Mouse (Mus musculus) MEL (cell line): ENCODE measurements around the gene C1ra. TPM values are rescaled to one million over a fixed set of nuclear protein-coding genes. Genes with fewer than 3 reads are reported as not detected.

Experiments used
- DNase-seq: peaks from one replicate; pipeline ENCODE4 v3.0.0; 2011; ENCODE audit warnings: low read depth, low spot score
- H3K27ac ChIP-seq: 2 replicates; pipeline ENCODE4 v1.5.1; 2012; ENCODE audit warnings: low read depth, mild to moderate bottlenecking, control low read depth, low read length, moderate library complexity; ENCODE audit not compliant: control insufficient read depth
- H3K27me3 ChIP-seq, 2 experiments: fragments of 150-350 bp in 1 of 2; sonication (generic) in 1 of 2; 2 replicates each; pipeline ENCODE4 v1.6.1; 2012; ENCODE audit warnings: low read length in 2 of 2, mild to moderate bottlenecking in 2 of 2, improper control_type of control experiment in 1 of 2, moderate library complexity in 1 of 2; ENCODE audit not compliant: insufficient read depth in 2 of 2, control insufficient read depth in 1 of 2
- H3K36me3 ChIP-seq, 2 experiments: 2 replicates each; pipeline ENCODE4 v1.6.1; 2012 to 2014; ENCODE audit warnings: low read length in 2 of 2, improper control_type of control experiment in 1 of 2, inconsistent platforms in 1 of 2, mild to moderate bottlenecking in 1 of 2; ENCODE audit not compliant: insufficient read depth in 2 of 2, control insufficient read depth in 1 of 2
- H3K4me1 ChIP-seq, 2 experiments: fragments of 150-350 bp in 1 of 2; sonication (generic) in 1 of 2; 2 replicates each; pipeline ENCODE4 v1.6.1; 2012; ENCODE audit warnings: low read length in 2 of 2, improper control_type of control experiment in 1 of 2, mild to moderate bottlenecking in 1 of 2; ENCODE audit not compliant: insufficient read depth in 2 of 2, control insufficient read depth in 1 of 2
- H3K4me3 ChIP-seq, 2 experiments: fragments of 150-350 bp in 1 of 2; sonication (generic) in 1 of 2; 2 replicates each; pipeline ENCODE4 v1.5.1; 2012; ENCODE audit warnings: low read depth in 2 of 2, low read length in 2 of 2, mild to moderate bottlenecking in 2 of 2, moderate library complexity in 2 of 2, control low read depth in 1 of 2, improper control_type of control experiment in 1 of 2; ENCODE audit not compliant: control insufficient read depth in 1 of 2, insufficient read depth in 1 of 2
- H3K79me2 ChIP-seq: 2 replicates; pipeline ENCODE4 v1.6.1; 2012; ENCODE audit warnings: mild to moderate bottlenecking, low read length, moderate library complexity; ENCODE audit not compliant: control insufficient read depth, poor library complexity, insufficient read depth
- H3K9ac ChIP-seq: 2 replicates; pipeline ENCODE4 v1.6.1; 2012; ENCODE audit warnings: low read depth, mild to moderate bottlenecking, control low read depth, low read length, moderate library complexity; ENCODE audit not compliant: control insufficient read depth, poor library complexity, severe bottlenecking
- H3K9me3 ChIP-seq: fragments of 150-350 bp; sonication (generic); replicated peaks from 2 replicates; pipeline ENCODE4 v1.6.1; 2012; ENCODE audit warnings: mild to moderate bottlenecking, low read length, improper control_type of control experiment, moderate library complexity; ENCODE audit not compliant: insufficient read depth
- BHLHE40 ChIP-seq: IDR thresholded peaks from 2 replicates; pipeline ENCODE4 v1.6.1; 2012; ENCODE audit warnings: low read depth, mild to moderate bottlenecking, inconsistent platforms, low read length, improper control_type of control experiment, borderline replicate concordance
- CHD1 ChIP-seq: IDR thresholded peaks from 2 replicates; pipeline ENCODE4 v1.6.1; 2012; ENCODE audit warnings: low read depth, mild to moderate bottlenecking, inconsistent platforms, low read length, improper control_type of control experiment
- CTCF ChIP-seq, 3 experiments: IDR thresholded peaks in 2 of 3; conservative IDR thresholded peaks in 1 of 3; 2 replicates each; pipeline ENCODE4 v1.5.1; 2011 to 2012; ENCODE audit warnings: low read length in 3 of 3, low read depth in 2 of 3, mild to moderate bottlenecking in 2 of 3, improper control_type of control experiment in 1 of 3, inconsistent platforms in 1 of 3, mixed read lengths in 1 of 3, moderate library complexity in 1 of 3; ENCODE audit not compliant: control insufficient read depth in 1 of 3, insufficient read depth in 1 of 3, poor library complexity in 1 of 3, severe bottlenecking in 1 of 3
- E2F4 ChIP-seq: IDR thresholded peaks from 2 replicates; pipeline ENCODE4 v1.6.1; 2011; ENCODE audit warnings: low read depth, low read length, improper control_type of control experiment, borderline replicate concordance
- ELF1 ChIP-seq: IDR thresholded peaks from 2 replicates; pipeline ENCODE4 v1.6.1; 2014; ENCODE audit warnings: low read depth, mild to moderate bottlenecking, inconsistent platforms, low read length, improper control_type of control experiment, moderate library complexity
- EP300 ChIP-seq, 2 experiments: IDR thresholded peaks; 2 replicates each; pipeline ENCODE4 v1.6.1; 2011; ENCODE audit warnings: improper control_type of control experiment in 2 of 2, low read length in 2 of 2, low read depth in 1 of 2, mild to moderate bottlenecking in 1 of 2
- GABPA ChIP-seq: IDR thresholded peaks from 2 replicates; pipeline ENCODE4 v1.6.1; 2012; ENCODE audit warnings: low read depth, mild to moderate bottlenecking, inconsistent platforms, low read length, improper control_type of control experiment, moderate library complexity
- HCFC1 ChIP-seq: IDR thresholded peaks from 2 replicates; pipeline ENCODE4 v1.6.1; 2012; ENCODE audit warnings: low read depth, mild to moderate bottlenecking, inconsistent platforms, low read length, improper control_type of control experiment, moderate library complexity
- KAT2A ChIP-seq: conservative IDR thresholded peaks from 2 replicates; pipeline ENCODE4 v1.6.1; 2012; ENCODE audit warnings: low read depth, low read length, improper control_type of control experiment, inconsistent platforms
- MAX ChIP-seq: IDR thresholded peaks from 2 replicates; pipeline ENCODE4 v1.6.1; 2011; ENCODE audit warnings: low read length, improper control_type of control experiment
- MAZ ChIP-seq: IDR thresholded peaks from 2 replicates; pipeline ENCODE4 v1.6.1; 2012; ENCODE audit warnings: low read depth, mild to moderate bottlenecking, inconsistent platforms, low read length, improper control_type of control experiment
- MYB ChIP-seq: IDR thresholded peaks from 2 replicates; pipeline ENCODE4 v1.6.1; 2011; ENCODE audit warnings: mild to moderate bottlenecking, low read depth, low read length, improper control_type of control experiment
- POLR2A ChIP-seq, 2 experiments: IDR thresholded peaks; 2 replicates each; pipeline ENCODE4 v1.6.1; 2011 to 2012; ENCODE audit warnings: low read length in 2 of 2, mild to moderate bottlenecking in 2 of 2, control low read depth in 1 of 2, improper control_type of control experiment in 1 of 2, low read depth in 1 of 2, moderate library complexity in 1 of 2; ENCODE audit not compliant: control insufficient read depth in 1 of 2, insufficient read depth in 1 of 2, poor library complexity in 1 of 2
- POLR2AphosphoS5 ChIP-seq: IDR thresholded peaks from 2 replicates; pipeline ENCODE4 v1.6.1; 2012; ENCODE audit warnings: low read depth, borderline replicate concordance, mild to moderate bottlenecking, inconsistent platforms, low read length, moderate library complexity, mixed read lengths
- RAD21 ChIP-seq: IDR thresholded peaks from 2 replicates; pipeline ENCODE4 v1.6.1; 2011; ENCODE audit warnings: mild to moderate bottlenecking, low read depth, low read length, improper control_type of control experiment
- TAL1 ChIP-seq: IDR thresholded peaks from 2 replicates; pipeline ENCODE4 v1.6.1; 2012; ENCODE audit warnings: mild to moderate bottlenecking, inconsistent platforms, low read length, moderate library complexity, mixed read lengths
- TBP ChIP-seq: IDR thresholded peaks from 2 replicates; pipeline ENCODE4 v1.8.0; 2011; ENCODE audit warnings: low read depth, low read length, improper control_type of control experiment
- TCF12 ChIP-seq: IDR thresholded peaks from 2 replicates; pipeline ENCODE4 v1.6.1; 2014; ENCODE audit warnings: low read depth, mild to moderate bottlenecking, inconsistent platforms, low read length, improper control_type of control experiment, moderate library complexity
- UBTF ChIP-seq: IDR thresholded peaks from 2 replicates; pipeline ENCODE4 v1.6.1; 2012; ENCODE audit warnings: low read depth, mild to moderate bottlenecking, inconsistent platforms, low read length, improper control_type of control experiment, moderate library complexity, borderline replicate concordance; ENCODE audit not compliant: insufficient read depth
- USF2 ChIP-seq, 2 experiments: IDR thresholded peaks; 2 replicates each; pipeline ENCODE4 v1.6.1; 2011 to 2012; ENCODE audit warnings: improper control_type of control experiment in 2 of 2, low read length in 2 of 2, borderline replicate concordance in 1 of 2, inconsistent platforms in 1 of 2, low read depth in 1 of 2, mild to moderate bottlenecking in 1 of 2; ENCODE audit not compliant: insufficient read depth in 1 of 2
- ZC3H11A ChIP-seq: IDR thresholded peaks from 2 replicates; pipeline ENCODE4 v1.6.1; 2012; ENCODE audit warnings: low read depth, mild to moderate bottlenecking, inconsistent platforms, low read length, improper control_type of control experiment
- polyA plus RNA-seq, 2 experiments: library from polyadenylated mRNA; stranded (reverse) in 1 of 2; unstranded in 1 of 2; fragments of >175 nt in 1 of 2; fragments of >200 nt in 1 of 2; gene quantifications; 2 replicates each; pipeline versions ENCODE4 v1.2.1 to v1.2.4; 2012; ENCODE audit warnings: low replicate concordance in 2 of 2, low read depth in 1 of 2; ENCODE audit not compliant: insufficient read length in 2 of 2, insufficient read depth in 1 of 2, missing spikeins in 1 of 2
- total RNA-seq: library from RNA; depleted of rRNA; stranded (reverse); fragments of 300-350 nt; gene quantifications from 2 replicates; pipeline ENCODE4 v1.2.3, GENCODE M21; 2012

C1ra gene
- total and polyA plus RNA-seq, 3 experiments: 0.19 to 0.28 TPM; not detected in 1

- H3K9me3 ChIP-seq: no peaks in the 10 kb centered on the region
- TF ChIP-seq TCF12 (no peak), MAZ (no peak), CHD1 (no peak), CTCF (IDR thresholded peaks at IDR 0.05 in 2 of 3, conservative IDR thresholded peaks at IDR 0.05 in 1 of 3; ENCODE audit: control insufficient read depth in 1 of 3, insufficient read depth in 1 of 3, low read depth in 2 of 3, low read length in 3 of 3, poor library complexity in 1 of 3, severe bottlenecking in 1 of 3) (no peak), ZC3H11A (no peak), E2F4 (no peak), UBTF (no peak), TBP (no peak), POLR2AphosphoS5 (no peak), EP300 (IDR thresholded peaks at IDR 0.05; ENCODE audit: low read depth in 1 of 2, low read length in 2 of 2) (no peak), BHLHE40 (no peak), MAX (no peak), USF2 (IDR thresholded peaks at IDR 0.05; ENCODE audit: borderline replicate concordance in 1 of 2, insufficient read depth in 1 of 2, low read depth in 1 of 2, low read length in 2 of 2) (no peak), POLR2A (IDR thresholded peaks at IDR 0.05; ENCODE audit: control insufficient read depth in 1 of 2, insufficient read depth in 1 of 2, low read depth in 1 of 2, low read length in 2 of 2, poor library complexity in 1 of 2) (no peak), MYB (no peak), ELF1 (no peak), GABPA (no peak), RAD21 (no peak), KAT2A (no peak), HCFC1 (no peak)
- peak overlapping the region; percentile 96 for H3K27ac ChIP-seq
- peaks cover 0 to 14% of the 10 kb centered on the region in 2 experiments; a peak in 2 of 4 replicates for H3K36me3 ChIP-seq
- peak overlapping the region; percentile 65 to 76 for H3K4me3 ChIP-seq
- peaks cover 37% of the 10 kb centered on the region for H3K79me2 ChIP-seq
- H3K27me3 ChIP-seq: no peaks in the 10 kb centered on the region
- peak overlapping the region; percentile 86 for H3K9ac ChIP-seq
- peak; percentile 70 for DNase-seq
- peaks cover 0 to 30% of the 10 kb centered on the region in 2 experiments; a peak in 3 of 4 replicates for H3K4me1 ChIP-seq
Measured at GRCm38 (mm10) chr6:124477221-124477655, 35.0 kb upstream of the C1ra start.

GRCm38 (mm10) chr6:124477922-124478651 lies 34.1 kb upstream of the C1ra start:
- peak; percentile 98 for DNase-seq
- Histone ChIP-seq H3K36me3 (peaks cover 0 to 14% of the 10 kb centered on the region in 2 experiments; a peak in 2 of 4 replicates), H3K27me3 (no peaks in the 10 kb centered on the region), H3K4me1 (peaks cover 0 to 33% of the 10 kb centered on the region in 2 experiments; a peak in 3 of 4 replicates), H3K27ac (peak overlapping the region; percentile 96), H3K4me3 (peak overlapping the region; percentile 65 to 76), H3K9ac (peak overlapping the region; percentile 86), H3K79me2 (peaks cover 29% of the 10 kb centered on the region), H3K9me3 (no peaks in the 10 kb centered on the region)
- peak in 1 of 2 experiments; percentile 79; a peak in 1 of 4 replicates for TF ChIP-seq POLR2A (IDR thresholded peaks at IDR 0.05; ENCODE audit: control insufficient read depth in 1 of 2, insufficient read depth in 1 of 2, low read depth in 1 of 2, low read length in 2 of 2, poor library complexity in 1 of 2)
- peak; percentile 44 for TF ChIP-seq TAL1
- no peak for TF ChIP-seq TBP
